Mouse (Mus musculus) neural tube, embryonic 14.5 days (tissue): ENCODE measurements around the gene Aoc1. TPM values are rescaled to one million over a fixed set of nuclear protein-coding genes. Genes with fewer than 3 reads are reported as not detected.

ENCODE experiments used
- ATAC-seq: fragments of 200-750 bp; cut with Nextera tagmentation; 2 replicates; pipeline ENCODE4 v1.8.0; 2017; ENCODE audit warnings: low read depth, mild to moderate bottlenecking, moderate TSS enrichment, moderate library complexity
- H3K27ac ChIP-seq: fragments of 300-500 bp; sonication (generic); 2 replicates; pipeline ENCODE4 v1.5.1; 2014; ENCODE audit warnings: low read depth, mild to moderate bottlenecking, control low read depth, low read length, moderate library complexity, mixed read lengths
- H3K27me3 ChIP-seq: fragments of 300-500 bp; sonication (generic); 2 replicates; pipeline ENCODE4 v1.6.1; 2014; ENCODE audit warnings: low read length; ENCODE audit not compliant: control insufficient read depth, insufficient read depth
- H3K36me3 ChIP-seq: fragments of 300-500 bp; sonication (generic); 2 replicates; pipeline ENCODE4 v1.6.1; 2014; ENCODE audit warnings: low read length, mixed read lengths; ENCODE audit not compliant: control insufficient read depth, insufficient read depth
- H3K4me1 ChIP-seq: fragments of 300-500 bp; sonication (generic); 2 replicates; pipeline ENCODE4 v1.6.1; 2014; ENCODE audit warnings: low read length; ENCODE audit not compliant: control insufficient read depth, insufficient read depth
- H3K4me2 ChIP-seq: fragments of 300-500 bp; sonication (generic); 2 replicates; pipeline ENCODE4 v1.6.1; 2014; ENCODE audit warnings: mild to moderate bottlenecking, low read depth, low read length, control low read depth
- H3K4me3 ChIP-seq: fragments of 300-500 bp; sonication (generic); 2 replicates; pipeline ENCODE4 v1.5.1; 2014; ENCODE audit warnings: low read depth, low read length, control low read depth, mixed read lengths
- H3K9ac ChIP-seq: fragments of 300-500 bp; sonication (generic); replicated peaks from 2 replicates; pipeline ENCODE4 v1.6.1; 2014; ENCODE audit warnings: low read depth, mild to moderate bottlenecking, control low read depth, low read length, mixed read lengths
- H3K9me3 ChIP-seq: fragments of 300-500 bp; sonication (generic); 2 replicates; pipeline ENCODE4 v1.6.1; 2016; ENCODE audit warnings: low read length; ENCODE audit not compliant: control insufficient read depth
- WGBS: fragments of 180-500 bp; shearing (Covaris S2); extraction: QIAGEN DNeasy Blood & Tissue Kit; methylation state at CpG from one replicate; pipeline ENCODE4 v1.1.7; 2014; 5-methylcytosine and 5-hydroxymethylcytosine counted together
- polyA plus RNA-seq: library from polyadenylated mRNA; unstranded; fragments of >200 nt; fragmentation: Nextera tagmentation; extraction: Ambion mirVana; gene quantifications from 2 replicates; pipeline ENCODE4 v1.2.1, GENCODE M21; 2014

Gene Aoc1
- polyA plus RNA-seq, 1 experiment from 2014 or later: not detected

- WGBS: 85% methylated on average over 2 of the region's 2 CpGs
- no peaks in the 10 kb centered on the region for H3K4me1 ChIP-seq
Measured at GRCm38 (mm10) chr6:48913587-48913986, 40.9 kb downstream of the Aoc1 start.

DNA sequence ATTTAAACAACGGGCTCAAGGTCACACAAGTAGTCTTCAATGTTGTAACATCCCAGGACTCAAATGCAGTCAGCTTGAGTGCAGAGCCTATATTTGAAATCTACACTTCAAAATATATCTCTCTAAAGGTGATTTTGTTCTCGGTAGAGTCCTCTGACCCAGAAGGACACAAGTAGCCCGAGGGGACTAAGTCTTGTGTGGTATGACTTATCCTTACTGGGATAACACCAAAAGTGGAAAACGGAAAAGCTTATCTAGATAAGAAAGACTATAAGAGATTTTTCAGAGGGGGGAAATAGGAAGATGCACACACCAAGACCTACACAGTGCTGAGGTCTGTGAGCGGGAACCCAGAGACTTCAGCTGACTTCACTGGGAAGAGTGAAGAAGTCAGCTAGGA is 56.9 kb downstream of the Aoc1 start, which contains the start of gene 1600015I10Rik:
Gene 1600015I10Rik (plus strand): TSS at position 301 of the 400 bp plus-strand sequence.
- Histone ChIP-seq H3K27me3 (no peaks in the 10 kb centered on the region), H3K36me3 (no peaks in the 10 kb centered on the region), H3K4me1 (no peaks in the 10 kb centered on the region), H3K27ac (no peak within 1 kb of the TSS), H3K4me2 (no peak within 1 kb of the TSS), H3K9ac (no peak within 1 kb of the TSS), H3K9me3 (no peaks in the 10 kb centered on the region), H3K4me3 (no peak within 1 kb of the TSS)
- ATAC-seq: no peak
- WGBS: 95% methylated on average over 5 of the region's 5 CpGs

More at GRCm38 (mm10) chr6:48913587-48913986, 40.9 kb downstream of the Aoc1 start:
- Histone ChIP-seq H3K27me3 (no peaks in the 10 kb centered on the region), H3K9me3 (no peaks in the 10 kb centered on the region), H3K27ac (no peak overlapping the region), H3K4me3 (no peak overlapping the region), H3K36me3 (no peaks in the 10 kb centered on the region), H3K9ac (no peak overlapping the region), H3K4me2 (no peak overlapping the region)
- ATAC-seq: no peak

- no peaks in the 10 kb centered on the region for H3K36me3 ChIP-seq
- no peak for ATAC-seq
- H3K9me3 ChIP-seq: 0 out of 2 replicates have a peak, but pooled peaks cover 1% of the 10 kb centered on the region
- no peaks in the 10 kb centered on the region for H3K4me1 ChIP-seq
- H3K27ac ChIP-seq: no peak overlapping the region
- WGBS: 71% methylated on average over 2 of the region's 2 CpGs
- H3K9ac ChIP-seq: no peak overlapping the region
- H3K4me2 ChIP-seq: no peak overlapping the region
- no peaks in the 10 kb centered on the region for H3K27me3 ChIP-seq
- H3K4me3 ChIP-seq: no peak overlapping the region
Measured at GRCm38 (mm10) chr6:48949596-48949995, 76.9 kb downstream of the Aoc1 start.

- no peaks in the 10 kb centered on the region for H3K27me3 ChIP-seq
- no peak overlapping the region for H3K4me2 ChIP-seq
- no peak overlapping the region for H3K4me3 ChIP-seq
- H3K27ac ChIP-seq: no peak overlapping the region
- no peaks in the 10 kb centered on the region for H3K9me3 ChIP-seq
- WGBS: 90% methylated on average over 5 of the region's 5 CpGs
- H3K9ac ChIP-seq: no peak overlapping the region
- no peak for ATAC-seq
- H3K36me3 ChIP-seq: no peaks in the 10 kb centered on the region
- H3K4me1 ChIP-seq: no peaks in the 10 kb centered on the region
Measured at GRCm38 (mm10) chr6:48950676-48951075, 78.0 kb downstream of the Aoc1 start.

- 92% methylated on average over 6 of the region's 6 CpGs for WGBS
- Histone ChIP-seq H3K9ac (no peak overlapping the region), H3K9me3 (no peaks in the 10 kb centered on the region), H3K4me1 (no peaks in the 10 kb centered on the region), H3K27ac (no peak overlapping the region), H3K4me2 (no peak overlapping the region), H3K27me3 (no peaks in the 10 kb centered on the region), H3K4me3 (no peak overlapping the region), H3K36me3 (no peaks in the 10 kb centered on the region)
- no peak for ATAC-seq
Measured at GRCm38 (mm10) chr6:48951630-48952029, 78.9 kb downstream of the Aoc1 start.

GRCm38 (mm10) chr6:48953220-48953619 is 80.5 kb downstream of the Aoc1 start:
- ATAC-seq: no peak
- no peak overlapping the region for H3K27ac ChIP-seq
- H3K4me1 ChIP-seq: no peaks in the 10 kb centered on the region
- no peak overlapping the region for H3K9ac ChIP-seq
- H3K4me3 ChIP-seq: no peak overlapping the region
- H3K4me2 ChIP-seq: no peak overlapping the region
- no peaks in the 10 kb centered on the region for H3K36me3 ChIP-seq
- WGBS: 90% methylated on average over 5 of the region's 5 CpGs
- H3K9me3 ChIP-seq: no peaks in the 10 kb centered on the region
- H3K27me3 ChIP-seq: no peaks in the 10 kb centered on the region

DNA sequence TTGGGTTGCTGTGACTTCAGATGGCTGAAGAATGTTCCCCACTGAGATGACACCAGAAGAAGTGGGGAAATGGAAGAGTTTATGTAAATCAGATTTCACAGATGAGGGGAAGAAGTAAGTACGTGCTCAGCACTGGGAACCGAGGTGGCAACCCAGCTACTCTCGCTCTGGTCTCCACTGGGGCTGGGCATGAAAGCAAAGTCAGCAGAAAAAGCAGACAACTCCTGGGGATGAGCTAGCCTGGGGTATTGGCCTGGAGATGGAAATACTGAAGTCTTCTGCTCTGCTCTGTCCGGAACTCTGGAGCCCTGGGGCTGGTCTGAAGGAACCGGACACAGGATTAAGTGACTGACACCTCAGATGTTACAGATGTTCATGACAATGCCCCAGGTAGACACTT is 81.5 kb downstream of the Aoc1 start:
- no peaks in the 10 kb centered on the region for H3K27me3 ChIP-seq
- no peak overlapping the region for H3K9ac ChIP-seq
- no peak overlapping the region for H3K4me3 ChIP-seq
- no peaks in the 10 kb centered on the region for H3K4me1 ChIP-seq
- no peaks in the 10 kb centered on the region for H3K36me3 ChIP-seq
- H3K27ac ChIP-seq: no peak overlapping the region
- no peaks in the 10 kb centered on the region for H3K9me3 ChIP-seq
- no peak for ATAC-seq
- no peak overlapping the region for H3K4me2 ChIP-seq
- 82% methylated on average over 5 of the region's 5 CpGs for WGBS

DNA sequence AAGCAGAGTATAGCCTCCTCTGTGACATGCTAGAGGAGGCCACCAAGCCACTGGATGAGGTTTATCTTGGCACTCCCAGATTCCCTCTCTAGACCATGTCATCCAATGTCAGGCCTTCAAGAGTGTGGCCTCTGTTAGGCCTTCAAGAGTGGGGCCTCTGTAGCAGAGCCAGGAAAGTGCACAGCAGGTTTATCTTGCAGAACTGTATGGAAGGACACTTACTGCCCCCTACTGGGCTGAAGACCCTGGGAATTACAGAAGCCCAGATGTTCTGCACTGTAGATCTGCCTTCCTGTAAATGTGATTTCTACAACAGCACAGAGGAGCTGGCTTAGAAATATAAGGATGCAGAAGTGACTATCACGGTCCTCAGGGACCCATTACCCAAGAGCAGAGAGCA is 82.2 kb downstream of the Aoc1 start:
- no peak overlapping the region for H3K4me2 ChIP-seq
- H3K9me3 ChIP-seq: no peaks in the 10 kb centered on the region
- H3K27ac ChIP-seq: no peak overlapping the region
- H3K4me1 ChIP-seq: no peaks in the 10 kb centered on the region
- H3K4me3 ChIP-seq: no peak overlapping the region
- WGBS: 50% methylated on average over 1 of the region's 1 CpGs
- no peaks in the 10 kb centered on the region for H3K27me3 ChIP-seq
- H3K36me3 ChIP-seq: no peaks in the 10 kb centered on the region
- H3K9ac ChIP-seq: no peak overlapping the region
- no peak for ATAC-seq

- Histone ChIP-seq H3K9ac (no peak overlapping the region), H3K27ac (no peak overlapping the region), H3K4me2 (no peak overlapping the region), H3K36me3 (no peaks in the 10 kb centered on the region), H3K9me3 (no peaks in the 10 kb centered on the region), H3K27me3 (no peaks in the 10 kb centered on the region), H3K4me3 (no peak overlapping the region), H3K4me1 (no peaks in the 10 kb centered on the region)
- no peak for ATAC-seq
- 96% methylated on average over 4 of the region's 4 CpGs for WGBS
Measured at GRCm38 (mm10) chr6:48956785-48957184, 84.1 kb downstream of the Aoc1 start.

DNA sequence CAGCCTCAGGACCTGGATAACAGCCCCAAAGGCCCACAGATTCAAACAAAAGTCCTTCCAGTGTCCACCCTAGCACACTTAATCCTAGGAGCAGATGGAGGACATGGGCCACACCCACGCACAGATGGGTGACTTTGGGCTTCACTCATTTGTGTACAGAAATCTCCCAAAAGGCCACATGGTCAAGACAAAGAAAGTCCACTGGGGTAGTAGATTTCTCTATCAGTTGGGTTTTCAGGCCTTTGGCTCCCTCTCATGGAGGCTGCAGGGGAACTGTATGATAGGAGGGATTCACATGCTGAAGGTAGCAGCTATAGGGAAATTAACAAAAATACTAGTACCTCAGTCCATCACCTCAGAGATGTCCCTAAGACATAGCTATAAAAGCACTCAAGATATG is 85.4 kb downstream of the Aoc1 start:
- 75% methylated on average over 1 of the region's 1 CpGs for WGBS

More for the DNA sequence above, 85.4 kb downstream of the Aoc1 start:
- Histone ChIP-seq H3K4me2 (no peak overlapping the region), H3K27me3 (no peaks in the 10 kb centered on the region), H3K9ac (no peak overlapping the region), H3K4me3 (no peak overlapping the region), H3K4me1 (no peaks in the 10 kb centered on the region), H3K36me3 (no peaks in the 10 kb centered on the region), H3K27ac (no peak overlapping the region), H3K9me3 (no peaks in the 10 kb centered on the region)
- no peak for ATAC-seq
